Mouse (Mus musculus) cerebellum, postnatal 10 days (tissue): Measurements from ENCODE around the gene Med23.

Experiments
- DNase-seq, 2 experiments: peaks; one replicate each; pipeline ENCODE4 v3.0.0; 2021; ENCODE audit warnings: mixed read lengths in 2 of 2

Med23 gene

DNA sequence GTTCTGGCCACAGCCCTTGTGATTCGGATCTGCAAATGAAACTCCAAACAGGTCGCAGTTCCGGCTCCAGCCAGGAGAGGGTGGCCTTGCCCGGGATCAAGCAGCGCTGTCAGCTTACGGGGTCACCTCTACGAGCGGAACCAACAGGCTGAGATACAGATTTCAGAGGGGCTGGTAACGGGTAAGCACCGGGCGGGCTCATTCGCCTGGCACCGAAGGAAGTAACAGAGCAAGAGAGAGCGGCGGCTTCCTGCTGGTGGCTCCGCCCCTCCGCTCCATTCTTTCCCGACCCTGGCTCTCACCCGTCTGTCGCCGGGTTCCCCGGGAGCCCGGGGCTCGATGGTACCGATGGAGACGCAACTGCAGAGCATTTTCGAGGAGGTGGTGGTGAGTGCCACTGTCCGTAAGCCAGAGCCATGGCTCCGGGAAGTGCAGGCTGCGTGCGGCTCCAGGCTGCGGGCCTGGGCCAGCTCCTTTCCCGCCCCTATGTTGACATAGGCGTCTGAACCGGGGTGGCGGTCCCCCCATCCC is at the start of gene Med23:
Gene Med23 (plus strand): TSS at position 227 of the 531 bp plus-strand sequence.
- DNase-seq: peak; percentile 98 to 99

DNA sequence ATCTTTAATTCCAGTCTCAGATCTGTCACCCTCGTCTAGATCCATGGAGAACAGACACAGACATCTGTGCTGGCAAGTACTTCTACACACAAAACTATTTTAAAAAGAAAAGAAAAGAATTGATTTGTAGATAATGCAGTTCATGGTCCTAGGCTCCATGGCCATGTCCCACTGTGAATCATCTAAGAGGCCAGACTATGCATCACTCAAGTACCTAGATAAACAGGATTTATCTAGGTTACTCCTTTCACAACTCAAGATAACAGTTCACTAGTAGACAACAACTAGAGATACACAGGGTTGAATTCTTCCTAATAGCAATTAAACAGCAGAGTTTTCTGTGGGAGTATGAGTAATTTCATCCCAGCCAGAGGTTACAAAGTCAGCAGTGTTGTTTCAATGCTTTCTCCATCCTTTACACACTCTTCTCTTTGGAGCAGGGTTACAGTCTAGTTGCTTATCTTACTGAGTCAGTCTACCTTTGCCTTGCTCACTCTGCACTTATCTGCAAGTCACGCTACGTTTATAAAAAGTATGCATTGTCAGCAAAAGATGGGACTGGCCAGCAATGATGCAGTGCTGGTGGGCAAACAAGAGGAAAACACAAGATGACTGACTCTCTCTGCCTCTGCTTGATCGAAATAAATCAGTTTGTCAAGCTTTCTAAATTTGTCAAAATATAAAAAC is 47.7 kb upstream of the Med23 start:
- no peak for DNase-seq

DNA sequence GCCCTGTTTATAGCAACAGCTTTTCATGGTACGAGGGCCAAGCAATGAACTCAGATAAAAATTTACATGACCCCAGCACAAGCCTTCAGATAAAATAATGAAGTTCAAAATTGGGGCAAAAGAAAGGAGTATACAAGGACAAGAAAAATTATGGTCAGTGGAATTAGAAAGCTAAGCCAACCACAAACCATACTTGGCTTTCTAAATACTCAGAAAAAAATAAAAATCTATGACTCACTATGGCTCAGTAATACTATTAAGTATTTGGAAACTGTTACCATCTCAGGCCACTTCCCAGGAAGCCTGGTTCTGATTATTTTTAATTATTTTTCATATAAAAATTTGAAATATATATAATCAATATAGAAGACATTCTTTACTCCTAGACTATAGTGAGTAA is 46.9 kb upstream of the Med23 start:
- DNase-seq: no peak

DNA sequence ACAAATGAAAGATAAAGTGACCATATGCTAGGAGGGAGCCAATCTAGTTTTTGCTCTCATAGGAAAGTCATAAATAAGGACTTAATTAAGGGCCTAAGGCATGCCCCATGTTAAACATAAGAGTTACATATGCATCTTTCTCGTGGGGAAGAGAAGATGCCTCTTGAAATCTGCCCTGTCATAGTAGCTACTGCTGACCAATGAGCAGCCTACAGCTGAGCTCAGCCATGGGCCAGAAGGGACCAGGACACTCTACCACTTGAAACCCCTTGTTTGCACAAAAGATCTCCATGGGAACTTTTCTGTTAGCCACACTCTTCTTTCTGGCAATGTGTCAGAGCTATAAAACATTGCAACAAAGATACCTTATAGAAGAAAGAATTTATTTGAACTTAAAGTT is 46.5 kb upstream of the Med23 start:
- no peak for DNase-seq

DNA sequence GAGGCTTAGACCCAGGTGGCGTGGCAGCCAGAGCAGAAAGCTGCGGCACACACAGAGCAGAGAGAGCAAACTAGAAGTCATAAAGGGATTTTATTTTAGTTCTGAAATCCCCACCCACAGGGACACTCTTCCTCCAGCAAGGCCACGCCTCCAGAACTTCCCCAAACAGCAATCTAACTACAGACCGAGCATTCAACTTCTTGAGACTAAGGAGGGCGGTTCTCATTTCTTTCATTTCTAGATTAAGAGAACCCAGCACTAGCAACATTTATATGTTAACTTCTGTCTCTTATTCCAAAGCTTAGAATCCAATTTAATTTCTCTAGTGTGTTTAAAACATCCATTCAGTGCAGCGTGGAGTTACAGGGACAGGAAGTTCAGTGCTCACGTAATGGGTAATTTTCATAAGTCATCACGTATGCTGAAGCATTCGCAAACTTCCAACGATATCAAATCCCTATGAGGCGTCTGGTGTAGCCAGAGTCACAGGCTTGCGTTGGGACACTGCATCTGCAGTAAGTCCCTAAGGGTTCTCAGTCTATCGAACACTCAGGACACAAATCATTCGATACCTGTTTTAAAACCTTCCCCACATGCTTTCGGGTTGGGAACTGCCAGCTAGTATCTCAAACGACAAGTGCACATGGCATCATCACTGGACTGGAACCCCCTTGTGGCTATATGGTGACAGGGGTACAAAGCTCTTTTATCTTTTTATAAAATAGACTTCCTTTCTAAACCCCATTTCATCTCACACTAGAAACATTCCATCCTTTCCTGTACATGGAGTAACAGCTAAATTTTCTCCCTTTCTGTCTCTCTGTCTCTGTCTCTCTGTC is 45.9 kb upstream of the Med23 start:
- DNase-seq: no peak

DNA sequence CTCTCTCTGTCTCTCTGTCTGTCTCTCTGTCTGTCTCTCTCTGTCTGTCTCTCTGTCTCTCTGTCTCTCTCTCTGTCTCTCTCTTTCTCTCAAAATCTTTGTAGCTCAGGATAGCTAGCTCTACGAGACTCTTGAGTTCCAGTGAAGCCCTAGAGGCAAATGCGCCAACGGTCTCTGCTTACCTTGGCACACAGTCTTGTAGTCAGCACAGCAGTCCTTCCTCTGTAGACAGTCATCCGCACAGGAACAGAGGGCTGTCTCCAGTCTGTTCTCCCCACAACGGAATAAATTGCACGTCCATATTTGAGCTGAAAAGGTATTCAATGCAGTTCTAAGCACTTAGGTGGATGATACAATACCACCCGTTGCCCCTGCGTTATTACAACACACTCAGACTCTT is 45.2 kb upstream of the Med23 start:
- no peak for DNase-seq

DNA sequence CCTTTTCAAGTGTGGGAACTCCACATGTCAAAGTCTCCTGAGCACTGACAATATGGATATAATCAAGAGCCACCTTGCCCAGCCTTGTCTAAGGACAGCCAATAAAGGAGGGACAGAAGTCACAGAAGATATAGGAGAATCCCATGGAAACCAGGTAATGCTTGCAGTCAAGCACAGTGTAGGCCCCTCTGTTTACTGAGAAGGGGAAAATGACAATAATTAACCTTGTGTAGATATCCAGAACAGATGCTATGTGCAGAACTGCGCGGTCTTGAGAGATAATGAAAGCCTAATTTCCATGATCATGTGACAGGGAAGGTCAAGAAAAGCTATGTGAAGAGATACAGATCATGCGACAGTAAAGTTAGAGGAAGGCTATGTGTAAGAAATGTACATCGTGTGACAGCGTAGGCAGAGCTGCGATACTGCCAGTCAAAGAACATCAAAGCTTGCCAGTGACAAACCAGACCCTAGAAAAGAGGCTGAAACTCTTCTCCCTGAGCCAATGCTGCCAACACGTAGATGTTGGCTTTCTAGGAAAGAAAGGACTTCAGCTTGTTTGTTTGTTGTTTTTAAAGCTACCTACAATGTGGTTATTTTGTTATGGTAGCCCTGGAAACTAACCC is 44.2 kb upstream of the Med23 start:
- no peak for DNase-seq

DNA sequence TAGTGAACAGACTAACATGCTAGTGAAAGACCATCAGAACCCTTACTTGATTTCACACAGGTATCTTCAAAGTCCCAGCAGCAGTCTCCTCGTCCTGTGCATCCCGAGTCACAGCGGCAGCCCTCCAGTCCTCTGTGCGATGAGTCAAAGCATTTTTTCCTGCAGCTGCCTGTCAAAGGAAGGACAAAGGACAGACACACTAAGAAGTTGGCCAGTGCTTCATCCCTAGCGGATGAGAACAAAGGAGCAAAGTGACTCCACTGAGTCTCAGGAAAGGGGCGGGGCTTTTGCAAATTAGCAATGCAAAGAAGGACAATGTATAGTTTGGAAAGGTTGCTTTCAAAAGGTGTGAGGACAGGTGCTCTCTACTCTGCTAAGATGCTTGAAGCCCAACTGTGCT is 43.7 kb upstream of the Med23 start:
- no peak for DNase-seq

DNA sequence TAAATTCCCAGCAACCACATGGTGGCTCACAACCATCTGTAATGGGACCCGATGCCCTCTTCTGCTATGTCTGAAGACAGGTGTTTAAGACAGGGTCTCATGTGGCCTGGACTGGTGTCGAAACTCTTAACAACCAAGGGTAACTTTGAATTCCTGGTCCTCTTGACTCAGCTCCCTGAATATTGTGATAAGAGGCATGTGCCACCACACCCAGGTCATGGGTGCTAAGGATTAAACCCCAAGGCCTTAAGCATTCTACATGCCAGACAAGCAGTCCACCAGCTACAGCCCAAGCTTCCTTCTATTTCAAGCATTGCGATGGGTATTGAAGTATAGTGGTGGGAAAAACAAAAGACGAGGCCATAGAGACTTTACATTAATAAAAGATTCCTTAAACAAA is 41.6 kb upstream of the Med23 start:
- no peak for DNase-seq

DNA sequence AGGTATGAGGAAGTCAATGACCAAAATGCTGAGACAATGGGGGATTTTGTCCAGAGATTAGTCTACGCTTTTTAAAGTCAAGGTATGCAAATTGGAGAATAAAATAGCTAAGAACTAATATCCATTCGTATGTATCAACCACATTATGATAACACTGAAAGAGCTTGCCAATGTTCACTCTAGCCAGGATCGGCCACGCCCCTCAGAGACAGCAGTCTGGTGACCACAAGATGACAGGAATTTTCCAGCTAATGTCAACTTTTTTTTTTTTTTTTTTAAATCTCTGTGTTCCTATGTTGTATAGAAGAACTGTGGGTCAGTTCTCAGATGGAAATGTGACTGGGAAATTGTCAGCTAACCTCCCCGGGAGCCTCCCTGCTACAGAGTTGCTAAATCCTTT is 39.3 kb upstream of the Med23 start:
- DNase-seq: no peak

DNA sequence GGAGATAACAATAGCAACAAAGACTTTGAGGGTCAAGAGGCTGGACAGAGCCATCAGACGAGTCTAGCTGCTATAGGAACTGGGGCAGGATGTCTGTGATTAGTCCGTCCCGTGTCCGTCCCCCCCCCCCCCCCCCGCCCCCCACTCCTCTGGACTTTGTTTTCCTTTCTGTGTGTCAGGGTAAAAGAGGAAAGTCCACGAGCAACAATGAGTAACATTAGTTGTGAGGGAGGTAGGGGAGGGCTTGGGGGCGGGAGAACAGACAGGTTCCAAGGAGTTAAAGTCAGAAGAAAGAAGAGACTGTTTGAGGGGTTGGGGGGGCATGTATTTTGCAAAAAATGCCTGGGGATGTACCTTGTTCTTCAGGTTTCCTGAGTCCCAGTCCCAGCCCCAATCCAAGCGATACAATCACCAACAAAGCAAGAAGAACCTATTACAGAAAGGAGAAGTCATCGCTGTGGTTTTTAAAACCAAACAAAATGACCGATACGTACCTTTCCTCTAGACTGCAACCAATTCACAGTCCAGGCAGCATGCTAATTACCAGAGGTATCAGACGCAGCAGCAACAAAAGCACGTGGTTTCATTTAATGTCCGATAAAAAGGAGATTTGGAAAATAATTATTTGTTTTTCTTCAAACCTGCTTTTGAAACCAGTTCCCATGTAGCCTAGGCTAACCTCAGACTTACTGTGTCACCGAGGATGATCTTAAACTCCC is 38.2 kb upstream of the Med23 start:
- DNase-seq: no peak

DNA sequence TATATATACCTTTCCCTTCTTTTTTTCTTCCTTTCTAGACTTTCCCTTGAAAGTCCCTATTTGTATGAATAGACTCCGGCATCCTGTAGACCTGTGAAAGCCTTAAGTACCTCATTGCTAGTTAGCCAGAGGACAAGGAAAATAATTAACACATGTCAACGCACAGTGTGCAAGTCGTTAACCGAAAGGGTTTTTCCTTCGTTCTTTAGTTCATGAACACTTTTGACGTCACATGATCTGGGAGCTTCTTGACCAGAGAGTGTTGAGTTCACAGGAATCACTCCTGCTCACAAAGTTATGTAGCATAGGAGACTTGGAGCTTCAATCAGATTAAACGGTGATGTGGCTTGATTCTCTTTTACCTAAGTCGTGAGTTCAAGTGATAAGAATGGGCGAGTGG is 37.5 kb upstream of the Med23 start:
- DNase-seq: no peak

DNA sequence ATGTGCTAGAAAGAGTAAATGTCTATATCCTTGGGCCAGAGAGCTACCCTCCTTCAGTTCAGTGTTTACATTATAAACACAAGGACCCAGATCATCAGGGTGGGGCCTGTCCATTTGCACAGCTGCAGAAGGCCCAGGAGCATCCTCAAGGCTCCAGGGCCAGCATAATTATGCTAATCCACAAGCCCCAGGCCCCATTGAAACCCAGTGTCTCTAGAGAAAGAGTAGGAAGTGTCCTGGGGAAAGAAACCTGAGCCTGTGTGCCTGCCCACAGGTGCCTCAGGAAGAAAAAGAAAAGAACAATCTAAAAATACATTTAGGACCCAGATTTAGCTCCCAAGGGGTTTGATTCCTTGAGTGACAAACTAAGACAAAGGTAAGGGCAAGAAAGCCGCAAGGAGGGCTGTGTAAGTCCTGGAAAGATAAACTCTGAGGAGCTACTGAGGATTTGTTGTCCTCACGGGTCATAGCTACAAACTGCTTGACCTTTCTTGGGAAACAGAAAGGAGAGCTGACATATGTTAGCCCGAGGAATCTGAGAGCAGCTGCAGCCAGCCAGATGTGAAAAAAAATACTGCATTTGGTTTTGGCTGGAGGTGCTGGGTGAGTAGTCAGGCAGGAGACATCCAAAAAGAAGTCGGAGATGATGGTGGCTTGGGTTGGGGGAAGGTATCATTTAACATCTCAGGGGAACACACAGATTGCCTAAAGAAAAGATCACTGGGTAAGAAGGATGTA is 35.0 kb upstream of the Med23 start:
- no peak for DNase-seq

DNA sequence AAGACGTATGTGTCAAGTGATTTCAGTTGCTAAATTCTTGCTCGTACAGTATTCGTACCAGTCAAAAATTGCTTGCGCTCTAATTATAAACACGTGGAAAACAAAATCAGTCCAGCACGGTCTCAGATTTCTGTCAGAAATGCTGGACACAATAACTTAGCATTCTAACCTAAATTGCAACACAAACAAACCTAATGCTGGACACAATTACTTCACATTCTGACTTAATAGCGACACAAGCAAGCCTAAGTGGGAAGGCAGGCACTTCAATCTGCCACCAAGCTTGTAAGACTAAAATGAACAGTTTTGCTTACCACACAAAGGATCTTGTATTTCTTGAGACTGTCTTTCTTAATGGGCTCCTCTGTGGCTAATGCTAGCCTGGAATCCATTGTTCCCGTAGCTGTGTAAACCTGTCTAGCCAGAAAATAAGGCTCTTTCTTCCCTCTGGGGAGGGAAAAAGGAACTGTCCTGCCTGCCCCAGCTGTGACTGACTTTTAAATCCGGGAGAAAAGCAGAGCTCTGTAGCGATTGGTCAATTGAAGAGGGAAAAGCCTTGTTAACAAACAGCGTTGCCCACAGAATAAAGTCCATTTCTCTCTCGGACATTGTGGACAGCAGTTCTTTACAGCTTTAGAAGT is 34.0 kb upstream of the Med23 start:
- no peak for DNase-seq

DNA sequence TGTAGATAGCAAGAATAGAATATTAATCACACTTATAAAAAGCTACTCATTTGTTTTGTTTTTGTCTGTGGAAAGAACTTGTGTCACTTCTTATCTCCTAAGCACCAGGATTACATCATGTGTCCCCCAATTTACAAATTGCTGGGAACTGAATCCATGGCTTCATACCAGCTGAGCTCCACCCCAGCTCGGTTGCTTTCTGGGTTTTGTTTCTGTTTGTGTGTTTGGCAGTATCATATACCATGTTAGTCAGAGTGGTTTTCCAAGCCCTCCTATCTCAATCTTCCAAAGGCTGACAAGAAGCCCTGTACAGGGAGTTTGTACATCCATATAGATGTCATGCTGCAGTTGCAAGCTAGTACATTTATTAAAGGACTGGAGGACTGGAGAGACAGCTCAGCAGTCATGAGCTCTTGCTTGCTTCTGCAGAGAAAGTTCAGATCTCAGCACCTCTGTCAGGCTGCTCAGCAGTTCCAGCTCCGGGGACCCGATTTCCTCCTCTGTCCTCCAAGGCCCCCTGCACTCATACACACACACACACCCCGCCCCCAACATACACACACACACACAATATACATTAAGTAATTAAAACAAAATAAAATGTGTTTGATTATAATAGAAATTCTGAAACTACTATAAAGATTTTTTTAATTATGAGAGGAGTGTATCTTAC is 33.3 kb upstream of the Med23 start:
- DNase-seq: no peak

DNA sequence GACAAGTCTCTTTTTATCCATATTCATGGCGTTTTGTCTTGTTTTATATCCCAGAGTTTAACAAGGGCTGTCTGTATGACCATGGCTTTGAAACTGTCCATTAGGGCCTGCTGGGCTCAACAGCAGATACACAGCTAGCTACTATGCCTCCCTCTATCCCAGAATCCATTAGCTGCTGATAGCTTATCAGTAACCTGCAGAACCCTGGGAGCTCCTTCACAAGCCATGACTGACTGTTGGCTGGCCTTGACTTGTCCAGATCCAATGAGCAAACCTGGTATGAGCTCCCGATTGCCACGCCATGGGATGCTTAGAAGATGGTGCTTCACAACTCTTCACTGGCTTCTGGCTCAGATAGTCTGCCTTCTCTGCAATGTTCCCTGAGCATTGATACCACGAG is 29.0 kb upstream of the Med23 start:
- DNase-seq: no peak

DNA sequence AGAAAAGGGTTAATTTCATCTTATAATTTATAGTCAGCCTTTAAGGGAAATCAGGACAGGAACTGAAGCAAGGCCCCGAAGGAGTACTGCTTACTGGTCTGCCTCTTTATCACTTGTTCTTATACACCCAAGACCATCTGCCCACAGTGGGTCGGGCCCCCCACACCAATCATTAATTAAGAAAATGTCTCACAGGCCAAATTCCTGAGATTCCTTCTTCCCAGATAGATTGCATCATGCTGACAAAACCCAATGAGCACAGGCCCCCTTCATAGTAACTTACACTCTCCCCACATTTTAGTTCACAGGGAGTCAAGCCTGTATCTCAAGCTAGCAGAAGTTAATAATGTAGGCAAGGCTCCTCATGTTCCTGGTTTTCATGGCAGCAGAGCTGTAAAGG is 27.8 kb upstream of the Med23 start:
- no peak for DNase-seq

DNA sequence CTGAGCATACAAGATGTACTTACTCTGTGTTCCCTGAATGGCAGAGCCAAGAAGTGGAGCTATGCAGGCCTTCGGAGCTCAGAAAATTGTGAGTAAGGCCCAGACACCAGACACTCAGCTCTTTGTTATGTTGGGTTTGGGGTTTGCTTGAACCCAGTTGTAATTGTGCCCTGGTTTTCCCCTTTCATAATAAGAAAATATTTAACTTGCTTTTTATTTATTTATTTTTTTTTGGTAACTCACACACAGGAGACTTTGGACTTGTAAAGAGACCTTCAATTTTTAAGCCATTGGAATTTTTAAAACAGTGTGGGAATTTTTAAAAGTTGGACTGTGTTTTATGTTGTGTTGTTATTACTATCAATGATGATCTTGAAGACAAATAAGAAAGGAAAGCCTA is 27.1 kb upstream of the Med23 start, which contains the start of gene Enpp3:
Gene Enpp3 (minus strand): TSS at position 148 of the 400 bp plus-strand sequence.
- no peak for DNase-seq

DNA sequence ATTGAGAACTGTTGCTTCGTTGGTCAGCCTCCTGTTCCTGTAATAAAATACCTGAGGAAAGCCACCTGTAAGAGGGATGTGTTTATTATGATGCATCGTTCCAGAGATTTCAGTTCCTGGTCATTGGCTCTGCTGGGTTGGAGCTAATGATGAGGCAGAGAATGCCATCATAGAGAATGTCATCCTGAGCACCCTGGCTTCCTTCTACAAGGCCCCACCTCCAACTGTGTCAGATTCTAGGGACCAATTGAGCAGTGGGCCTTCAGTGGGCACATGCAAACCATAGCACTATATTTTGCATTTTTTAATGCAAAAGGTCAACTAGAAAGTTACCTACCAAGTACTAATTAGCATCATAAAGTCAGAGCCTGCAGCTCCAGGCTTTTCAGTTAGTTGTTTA is 6.6 kb upstream of the Med23 start:
- DNase-seq: no peak

DNA sequence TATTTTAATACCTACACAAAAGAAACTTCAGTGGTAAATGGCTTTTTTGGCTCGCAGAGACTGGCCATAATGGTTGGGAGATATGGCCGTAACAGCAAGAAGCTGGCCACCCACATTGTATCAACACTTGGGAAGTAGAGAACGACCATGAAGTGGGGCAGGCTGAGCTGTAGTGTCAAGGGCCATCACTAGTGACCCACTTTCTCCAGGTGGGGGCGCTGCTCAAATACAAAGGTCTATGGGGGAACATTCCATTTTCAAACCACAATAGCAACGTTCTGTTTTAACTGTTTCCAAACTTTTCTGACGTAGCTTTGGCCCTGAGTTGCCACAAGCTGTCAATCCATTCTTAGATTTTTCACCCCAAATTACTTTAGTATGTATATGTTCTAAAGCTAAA is 5.4 kb upstream of the Med23 start:
- no peak for DNase-seq

DNA sequence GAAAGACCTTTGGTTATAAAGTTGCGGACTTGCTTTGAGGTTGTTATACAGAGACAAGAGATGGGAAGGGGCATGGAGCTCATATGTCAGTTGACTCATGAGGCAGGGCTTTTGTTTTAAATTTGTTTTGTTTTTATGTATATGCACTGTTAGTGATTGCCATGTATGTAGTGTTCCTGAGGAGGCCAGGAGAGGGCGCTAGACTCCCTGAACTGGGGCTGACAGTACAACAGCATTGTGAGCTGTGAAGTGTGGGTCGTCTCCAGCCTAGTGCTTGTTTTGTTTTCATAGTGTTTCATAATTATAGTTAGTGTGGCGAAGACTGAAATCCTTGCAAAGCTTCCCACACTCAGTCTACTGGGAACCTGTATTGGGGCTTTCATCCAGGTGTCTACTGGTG is 3.8 kb downstream of the Med23 start:
- peak in 1 of 2 experiments; percentile 8 for DNase-seq
